Comparison of ENCODE assay signal across 38 mouse cellular contexts in the genomic region with DNA sequence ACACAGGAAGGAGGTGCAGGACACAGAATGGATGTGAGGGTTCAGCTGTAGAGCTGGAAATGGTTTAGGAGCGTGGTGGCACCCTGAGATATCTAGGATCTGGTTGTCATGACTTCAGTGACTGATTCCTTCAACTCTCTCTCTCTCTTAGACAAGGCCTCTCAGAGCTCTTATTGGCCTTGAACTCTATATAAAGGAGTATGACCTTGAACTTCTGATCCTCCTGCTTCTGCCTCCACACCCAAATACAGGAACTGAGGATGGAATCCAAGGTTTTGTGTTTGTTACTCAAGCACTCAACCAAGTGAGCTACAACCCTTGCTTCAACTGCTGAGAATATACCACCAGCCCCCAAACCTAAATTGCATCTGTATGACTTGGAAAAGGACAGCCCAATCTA. TPM values are rescaled to one million over a fixed set of nuclear protein-coding genes. Genes with fewer than 3 reads are reported as not detected.
"Had no signal": no experiment of that assay in that cellular context is flagged by ENCODE, and none has a peak within 500 bp of the region (broad histone marks: within the 10 kb centered on the region; RNA-seq: fewer than 3 reads in every experiment).

No protein-coding gene starts in this region.

- H3K9ac ChIP-seq: heart, embryonic 12.5 days; heart, embryonic 13.5 days; heart, embryonic 15.5 days; hindbrain, embryonic 12.5 days; hindbrain, embryonic 13.5 days; hindbrain, embryonic 14.5 days; hindbrain, embryonic 15.5 days; intestine, embryonic 15.5 days; kidney, embryonic 15.5 days had no signal

- H3K27ac ChIP-seq: heart, embryonic 10.5 days; heart, embryonic 13.5 days; heart, embryonic 15.5 days; hindbrain, embryonic 10.5 days; hindbrain, embryonic 12.5 days; hindbrain, embryonic 13.5 days; hindbrain, embryonic 14.5 days; hindbrain, embryonic 15.5 days; hindbrain, postnatal 0 days; intestine, embryonic 15.5 days; kidney, embryonic 15.5 days; kidney, postnatal 0 days; layer of hippocampus, adult 2 months had no signal

- DNase-seq: heart, postnatal 10 days; heart, postnatal 14 days; heart, postnatal 36 days; heart, postnatal 4 days; kidney, adult 11 months; kidney, adult 8-10 months; kidney, postnatal 10 days; kidney, postnatal 14 days; kidney, postnatal 25 days; kidney, postnatal 36 days; kidney, postnatal 4 days; layer of hippocampus, adult 9-11 months; layer of hippocampus, postnatal 36 days had no signal

- H3K4me2 ChIP-seq: heart, embryonic 11.5 days; heart, embryonic 12.5 days; heart, embryonic 13.5 days; heart, embryonic 15.5 days; hindbrain, embryonic 12.5 days; hindbrain, embryonic 13.5 days; hindbrain, embryonic 14.5 days; hindbrain, embryonic 15.5 days; intestine, embryonic 15.5 days; kidney, embryonic 15.5 days had no signal

- H3K9me3 ChIP-seq: heart, embryonic 10.5 days; heart, embryonic 12.5 days; heart, embryonic 13.5 days; heart, embryonic 15.5 days; hindbrain, embryonic 10.5 days; hindbrain, embryonic 12.5 days; hindbrain, embryonic 13.5 days; hindbrain, embryonic 15.5 days; intestine, embryonic 15.5 days; kidney, embryonic 15.5 days had no signal

- H3K4me3 ChIP-seq: heart, embryonic 10.5 days; heart, embryonic 12.5 days; heart, embryonic 13.5 days; heart, embryonic 15.5 days; hindbrain, embryonic 10.5 days; hindbrain, embryonic 12.5 days; hindbrain, embryonic 13.5 days; hindbrain, embryonic 15.5 days; intestine, embryonic 15.5 days; kidney, embryonic 15.5 days; layer of hippocampus, adult 2 months had no signal

- H3K4me1 ChIP-seq: heart, embryonic 13.5 days; heart, embryonic 15.5 days; hindbrain, embryonic 15.5 days; intestine, embryonic 15.5 days had no signal

- ATAC-seq: hindbrain, embryonic 16.5 days; hindbrain, postnatal 0 days; inflammation-experienced regulatory T-cells, adult 6 months; intestine, embryonic 15.5 days; intestine, postnatal 0 days had no signal

- H3K27me3 ChIP-seq: heart, embryonic 12.5 days; heart, embryonic 13.5 days; heart, embryonic 15.5 days; hindbrain, embryonic 12.5 days; hindbrain, embryonic 15.5 days; intestine, embryonic 15.5 days; kidney, embryonic 15.5 days had no signal

- H3K36me3 ChIP-seq: heart, embryonic 10.5 days; heart, embryonic 12.5 days; heart, embryonic 13.5 days; heart, embryonic 15.5 days; hindbrain, embryonic 10.5 days; hindbrain, embryonic 12.5 days; hindbrain, embryonic 13.5 days; hindbrain, embryonic 15.5 days; intestine, embryonic 15.5 days; kidney, embryonic 15.5 days had no signal

RNA-seq across cellular contexts. Expression of a gene that starts 12.0 kb away (rescaled TPM):
- total RNA-seq: heart, adult 8-10 months; heart, postnatal 10 days; heart, postnatal 14 days; heart, postnatal 25 days; heart, postnatal 36 days had no signal
- polyA plus RNA-seq: heart, embryonic 11.5 days; hindbrain, embryonic 11.5 days; inflammation-experienced regulatory T-cells, adult 6 months had no signal

RNA-seq across cellular contexts. Expression of a gene that starts 17.9 kb away (rescaled TPM):
- total RNA-seq: hematopoietic stem cell, adult 5-6 weeks; layer of hippocampus, adult 18-20 months; layer of hippocampus, adult 2 months; layer of hippocampus, adult 8-10 months; layer of hippocampus, postnatal 25 days; layer of hippocampus, postnatal 36 days had no signal
- polyA plus RNA-seq: heart, embryonic 13.5 days; hindbrain, embryonic 10.5 days; hindbrain, embryonic 11.5 days; inflammation-experienced regulatory T-cells, adult 6 months had no signal
